Mouse (Mus musculus) liver, embryonic 12.5 days (tissue): ENCODE measurements at regions not wholly inside any gene's neighbourhood (a gene's known extent, or its start where the extent isn't known, plus 50 kb on each side); places are given as distances from the start of the nearest gene placed in this dataset.
A peak's percentile ranks its signal among the peaks of the same experiment; 100 is the strongest.

Experiments used
- ATAC-seq: fragments of 200-750 bp; cut with Nextera tagmentation; 2 replicates; pipeline ENCODE4 v1.8.0; 2017; ENCODE audit warnings: moderate number of reproducible peaks, mild to moderate bottlenecking, moderate library complexity
- H3K27ac ChIP-seq: fragments of 300-500 bp; sonication (generic); 2 replicates; pipeline ENCODE4 v1.5.1; 2016; ENCODE audit warnings: mild to moderate bottlenecking
- H3K27me3 ChIP-seq: fragments of 300-500 bp; sonication (generic); replicated peaks from 2 replicates; pipeline ENCODE4 v1.6.1; 2016; ENCODE audit warnings: mild to moderate bottlenecking, moderate library complexity
- H3K36me3 ChIP-seq: fragments of 300-500 bp; sonication (generic); 2 replicates; pipeline ENCODE4 v1.6.1; 2016; ENCODE audit warnings: mild to moderate bottlenecking, moderate library complexity
- H3K4me1 ChIP-seq: fragments of 300-500 bp; sonication (generic); 2 replicates; pipeline ENCODE4 v1.6.1; 2016
- H3K4me2 ChIP-seq: fragments of 300-500 bp; sonication (generic); 2 replicates; pipeline ENCODE4 v1.6.1; 2016; ENCODE audit warnings: mild to moderate bottlenecking, moderate library complexity
- H3K4me3 ChIP-seq: fragments of 300-500 bp; sonication (generic); 2 replicates; pipeline ENCODE4 v1.5.1; 2016; ENCODE audit warnings: mild to moderate bottlenecking, moderate library complexity
- H3K9ac ChIP-seq: fragments of 300-500 bp; sonication (generic); 2 replicates; pipeline ENCODE4 v1.6.1; 2016; ENCODE audit warnings: mild to moderate bottlenecking, moderate library complexity
- H3K9me3 ChIP-seq: fragments of 300-500 bp; sonication (generic); replicated peaks from 2 replicates; pipeline ENCODE4 v1.6.1; 2016; ENCODE audit warnings: mild to moderate bottlenecking, moderate library complexity
- WGBS: fragments of 180-500 bp; shearing (Covaris S2); methylation state at CpG from one replicate; pipeline ENCODE4 v1.1.7; 2016; ENCODE audit not compliant: insufficient replicate concordance; 5-methylcytosine and 5-hydroxymethylcytosine counted together

DNA sequence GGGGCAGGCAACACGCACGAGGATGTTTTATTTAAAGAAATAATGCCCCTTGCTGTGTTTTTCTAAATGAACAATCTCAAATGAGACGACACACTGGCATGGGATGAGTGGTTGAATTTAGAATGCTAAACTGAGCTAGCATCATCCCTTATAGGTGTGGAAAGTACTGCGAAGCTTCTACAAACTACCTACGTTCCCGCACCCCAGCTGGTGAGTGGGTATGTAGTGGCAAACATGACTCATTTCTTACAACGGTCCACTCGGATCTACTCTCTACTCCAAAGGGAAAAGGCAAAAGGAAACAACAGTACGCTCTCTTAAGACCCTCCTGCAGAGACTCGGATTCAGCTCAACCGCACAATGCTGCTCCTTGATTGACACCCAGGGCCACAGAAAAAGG, 167.2 kb downstream of the Dad1 start:
- Histone ChIP-seq H3K4me3 (no peak overlapping the region), H3K4me1 (peaks cover 4% of the 10 kb centered on the region; the same call in 1 of the 2 replicates), H3K9me3 (no peaks in the 10 kb centered on the region), H3K27me3 (peaks cover 9% of the 10 kb centered on the region; the same call in 1 of the 2 replicates), H3K4me2 (no peak overlapping the region), H3K27ac (no peak overlapping the region), H3K9ac (no peak overlapping the region), H3K36me3 (no peaks in the 10 kb centered on the region)
- 79% methylated on average over 11 of the region's 11 CpGs for WGBS
- ATAC-seq = no peak

DNA sequence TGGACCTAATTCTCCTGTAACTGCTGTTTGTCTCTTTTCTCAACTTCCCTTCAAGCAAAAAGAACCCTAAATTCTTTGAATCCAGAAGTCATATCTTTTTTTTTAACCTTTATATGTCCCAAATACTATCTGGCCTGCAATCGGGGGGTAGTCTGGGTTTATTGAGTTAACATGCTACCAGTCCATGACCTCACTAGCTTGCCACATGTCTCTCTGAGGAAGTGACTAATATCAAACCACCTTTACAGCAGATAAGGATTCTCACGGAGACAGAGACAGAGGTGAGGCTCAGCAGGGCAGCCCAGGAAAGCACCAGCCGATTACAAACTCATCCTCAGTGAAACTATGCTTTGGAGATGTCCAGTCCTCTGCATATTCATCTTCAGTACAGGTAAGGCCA, 179.2 kb downstream of the Dad1 start:
- Histone ChIP-seq H3K36me3 (no peaks in the 10 kb centered on the region), H3K4me3 (no peak overlapping the region), H3K27me3 (no peaks in the 10 kb centered on the region; the same call in 1 of the 2 replicates), H3K9ac (no peak overlapping the region), H3K4me1 (peaks cover 53% of the 10 kb centered on the region), H3K9me3 (no peaks in the 10 kb centered on the region), H3K4me2 (no peak overlapping the region), H3K27ac (no peak overlapping the region)
- ATAC-seq = no peak
- WGBS = 31% methylated on average over 3 of the region's 3 CpGs

DNA sequence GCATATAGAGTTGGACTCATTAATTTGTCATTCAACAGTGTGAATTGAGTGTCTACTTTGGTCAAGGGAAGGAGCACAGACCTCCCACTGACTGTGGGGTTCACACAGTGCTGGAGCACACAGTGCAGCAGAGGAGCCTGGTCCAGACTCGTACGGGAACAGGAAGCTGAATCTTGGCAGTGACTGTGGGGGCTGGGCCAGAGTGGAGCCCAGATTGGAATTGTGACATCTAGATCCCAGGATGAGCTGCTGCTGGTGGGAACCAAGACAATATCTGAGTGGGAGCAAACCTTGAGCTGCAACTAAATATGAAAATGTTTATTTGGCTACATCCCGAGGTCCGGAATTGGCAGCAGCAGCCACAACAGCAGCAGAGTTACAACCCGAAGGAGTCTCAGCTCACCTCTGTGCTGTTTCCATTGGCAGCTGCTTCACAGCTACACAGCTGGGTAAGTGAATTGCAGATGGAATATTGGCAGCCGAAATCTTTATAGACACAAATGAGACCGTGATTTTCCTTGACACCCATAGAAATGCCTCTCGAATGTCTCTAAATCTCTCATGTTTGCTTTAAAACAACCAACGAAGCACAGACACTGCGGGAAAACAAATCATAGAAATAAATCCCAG, 181.5 kb downstream of the Dad1 start:
- H3K4me3 ChIP-seq = no peak overlapping the region
- 64% methylated on average over 10 of the region's 10 CpGs for WGBS
- no peaks in the 10 kb centered on the region for H3K36me3 ChIP-seq
- H3K27ac ChIP-seq = no peak overlapping the region
- no peak overlapping the region for H3K4me2 ChIP-seq
- H3K4me1 ChIP-seq = peaks cover 75% of the 10 kb centered on the region
- H3K9me3 ChIP-seq = no peaks in the 10 kb centered on the region
- no peak overlapping the region for H3K9ac ChIP-seq
- no peak for ATAC-seq
- H3K27me3 ChIP-seq = no peaks in the 10 kb centered on the region; the same call in 1 of the 2 replicates

DNA sequence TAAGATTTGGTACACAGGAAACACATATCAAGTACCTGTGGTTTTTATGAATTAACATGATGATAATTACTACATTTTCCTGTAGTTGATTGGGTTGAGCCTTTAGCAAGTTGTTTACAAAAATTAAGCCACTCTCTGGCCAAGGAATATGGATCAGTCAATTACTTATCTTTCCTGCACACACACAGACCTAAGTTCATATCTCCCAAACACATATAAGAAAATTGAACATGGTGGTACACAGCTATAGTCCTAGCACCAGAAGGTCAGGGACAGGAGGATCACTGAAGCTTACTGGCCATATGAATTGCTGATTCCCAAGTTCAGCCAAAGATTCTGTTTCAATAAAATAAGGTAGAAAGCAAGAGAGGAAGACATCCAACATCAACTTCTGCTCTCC, 183.7 kb downstream of the Dad1 start:
- peak; percentile 90 for ATAC-seq
- H3K4me2 ChIP-seq = peak overlapping the region; percentile 8; the same call in 1 of the 2 replicates

DNA sequence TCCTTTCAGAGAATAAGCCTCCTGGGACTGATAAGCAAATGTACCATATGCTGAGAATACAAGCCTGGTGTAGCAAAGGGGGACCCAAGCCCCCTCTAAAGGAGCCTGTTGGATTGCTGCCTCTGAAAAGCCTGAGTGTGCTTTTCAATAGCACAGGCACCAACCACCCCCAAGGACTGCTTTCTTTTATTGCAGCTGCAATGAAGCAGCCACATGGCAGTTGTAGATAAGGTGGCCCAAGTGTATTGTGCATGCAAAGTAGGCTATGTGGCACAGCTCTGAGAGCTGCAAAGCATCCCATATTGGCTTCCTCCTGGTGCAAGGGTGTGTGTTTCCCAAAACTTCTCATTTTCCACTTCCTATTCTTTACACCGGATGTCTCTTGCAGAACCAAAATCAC, 185.2 kb downstream of the Dad1 start:
- 53% methylated on average over 1 of the region's 1 CpGs for WGBS
- Histone ChIP-seq H3K27ac (peak overlapping the region; percentile 10; the same call in 1 of the 2 replicates), H3K4me2 (peak overlapping the region; percentile 24)

More for the DNA sequence above, 183.7 kb downstream of the Dad1 start:
- H3K27me3 ChIP-seq = no peaks in the 10 kb centered on the region; the same call in 1 of the 2 replicates
- H3K36me3 ChIP-seq = no peaks in the 10 kb centered on the region
- H3K4me1 ChIP-seq = peaks cover 71% of the 10 kb centered on the region
- no peak overlapping the region for H3K9ac ChIP-seq
- peak overlapping the region; percentile 66; the same call in 1 of the 2 replicates for H3K27ac ChIP-seq
- no peak overlapping the region for H3K4me3 ChIP-seq
- H3K9me3 ChIP-seq = no peaks in the 10 kb centered on the region

DNA sequence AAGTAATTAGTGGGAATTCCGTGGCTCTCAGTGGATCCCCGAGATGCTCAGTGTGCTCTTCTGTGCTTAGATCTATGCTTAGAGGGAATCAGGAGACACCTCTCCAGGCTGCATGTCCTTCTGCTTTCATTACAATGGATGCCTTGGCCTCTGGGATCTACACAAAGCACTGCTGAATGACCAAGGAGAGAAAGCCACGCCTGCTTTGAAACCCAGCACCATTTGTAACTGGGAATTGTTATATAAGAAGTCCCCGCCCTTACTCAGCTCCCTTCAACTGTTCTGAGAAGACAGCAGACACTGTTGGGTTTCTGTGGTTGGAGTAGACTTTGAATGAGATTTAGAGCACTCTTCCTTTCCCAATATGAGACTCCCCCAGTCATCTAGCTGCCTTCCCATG, 188.4 kb downstream of the Dad1 start:
- no peaks in the 10 kb centered on the region for H3K9me3 ChIP-seq
- H3K4me3 ChIP-seq = no peak overlapping the region
- peaks cover 50% of the 10 kb centered on the region for H3K4me1 ChIP-seq
- no peak overlapping the region for H3K9ac ChIP-seq
- H3K36me3 ChIP-seq = no peaks in the 10 kb centered on the region
- no peak overlapping the region for H3K27ac ChIP-seq
- H3K4me2 ChIP-seq = no peak overlapping the region
- H3K27me3 ChIP-seq = peaks cover 34% of the 10 kb centered on the region
- WGBS = 66% methylated on average over 4 of the region's 4 CpGs
- ATAC-seq = no peak

More for the DNA sequence above, 185.2 kb downstream of the Dad1 start:
- H3K9ac ChIP-seq = no peak overlapping the region
- H3K27me3 ChIP-seq = peaks cover 6% of the 10 kb centered on the region; the same call in 1 of the 2 replicates
- no peaks in the 10 kb centered on the region for H3K36me3 ChIP-seq
- H3K4me3 ChIP-seq = no peak overlapping the region
- H3K9me3 ChIP-seq = no peaks in the 10 kb centered on the region
- peak; percentile 83 for ATAC-seq
- peaks cover 75% of the 10 kb centered on the region for H3K4me1 ChIP-seq

DNA sequence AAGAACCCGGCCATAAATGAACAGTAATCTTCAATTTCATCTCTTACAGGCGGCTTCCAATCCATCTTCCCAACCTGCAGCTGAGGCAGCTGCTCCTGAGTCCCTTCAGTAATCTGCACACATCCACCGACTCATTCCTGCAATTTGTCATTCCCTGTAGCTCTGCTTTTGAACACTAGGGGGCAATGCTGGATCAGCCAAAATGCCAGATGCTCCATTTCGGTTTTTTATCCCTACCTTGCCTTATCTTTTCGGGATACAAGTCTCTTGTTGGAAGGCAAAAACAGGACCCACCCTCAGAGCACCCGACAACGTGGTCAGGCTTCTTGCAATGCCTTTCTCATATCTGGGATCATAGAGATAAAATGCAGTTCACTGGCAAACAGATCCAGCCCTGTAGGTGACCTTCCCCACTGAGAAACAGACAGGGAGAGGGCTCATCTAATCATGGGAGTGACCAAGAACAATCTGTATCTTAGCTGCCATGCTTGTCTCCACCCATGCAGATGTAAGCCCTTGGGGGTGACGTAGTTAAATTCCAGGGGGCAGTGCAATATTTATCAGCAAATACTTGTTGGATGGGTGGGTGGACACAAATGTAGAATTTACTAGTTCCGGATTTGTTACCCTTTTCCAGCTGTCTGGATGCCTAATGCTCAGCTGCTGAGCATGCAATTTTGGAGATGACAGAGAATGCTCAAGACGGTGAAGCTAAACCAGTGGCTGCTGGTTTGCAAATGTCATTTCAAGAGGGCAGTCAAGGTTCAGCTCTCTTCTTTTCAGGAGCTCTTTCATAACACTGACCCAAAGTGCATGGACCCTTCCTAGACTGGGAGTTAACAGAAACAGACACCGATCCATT, 189.1 kb downstream of the Dad1 start:
- peaks cover 43% of the 10 kb centered on the region for H3K4me1 ChIP-seq
- H3K4me2 ChIP-seq = peak overlapping the region; percentile 44
- no peaks in the 10 kb centered on the region for H3K36me3 ChIP-seq
- no peak overlapping the region for H3K9ac ChIP-seq
- H3K4me3 ChIP-seq = no peak overlapping the region
- H3K27ac ChIP-seq = no peak overlapping the region
- peak; percentile 75 for ATAC-seq
- WGBS = 22% methylated on average over 11 of the region's 11 CpGs
- H3K27me3 ChIP-seq = peaks cover 34% of the 10 kb centered on the region
- H3K9me3 ChIP-seq = no peaks in the 10 kb centered on the region

DNA sequence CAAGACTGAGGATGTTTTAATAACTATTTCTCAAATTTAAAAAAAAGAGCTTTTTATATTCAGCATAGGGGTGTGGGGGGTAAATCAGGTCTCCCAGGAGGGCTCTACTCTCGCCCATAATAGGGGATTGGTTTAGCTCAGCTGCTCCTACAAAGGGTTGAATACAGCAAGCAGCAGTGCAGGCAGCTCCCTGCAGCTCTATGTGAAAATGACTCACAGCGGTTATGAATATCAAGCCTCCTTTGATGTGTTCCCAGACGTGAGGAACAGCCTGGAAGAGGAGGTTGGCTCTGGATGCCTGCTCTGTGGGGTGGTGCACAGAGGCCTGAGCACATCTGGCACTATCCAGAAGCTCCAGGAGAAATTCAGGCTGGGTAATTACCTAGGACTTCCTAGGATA, 192.3 kb downstream of the Dad1 start:
- no peak overlapping the region for H3K9ac ChIP-seq
- 48% methylated on average over 3 of the region's 3 CpGs for WGBS
- peaks cover 20% of the 10 kb centered on the region for H3K4me1 ChIP-seq
- H3K9me3 ChIP-seq = no peaks in the 10 kb centered on the region
- H3K4me2 ChIP-seq = no peak overlapping the region
- no peak for ATAC-seq
- peaks cover 38% of the 10 kb centered on the region for H3K27me3 ChIP-seq
- no peak overlapping the region for H3K27ac ChIP-seq
- H3K36me3 ChIP-seq = no peaks in the 10 kb centered on the region
- H3K4me3 ChIP-seq = no peak overlapping the region

DNA sequence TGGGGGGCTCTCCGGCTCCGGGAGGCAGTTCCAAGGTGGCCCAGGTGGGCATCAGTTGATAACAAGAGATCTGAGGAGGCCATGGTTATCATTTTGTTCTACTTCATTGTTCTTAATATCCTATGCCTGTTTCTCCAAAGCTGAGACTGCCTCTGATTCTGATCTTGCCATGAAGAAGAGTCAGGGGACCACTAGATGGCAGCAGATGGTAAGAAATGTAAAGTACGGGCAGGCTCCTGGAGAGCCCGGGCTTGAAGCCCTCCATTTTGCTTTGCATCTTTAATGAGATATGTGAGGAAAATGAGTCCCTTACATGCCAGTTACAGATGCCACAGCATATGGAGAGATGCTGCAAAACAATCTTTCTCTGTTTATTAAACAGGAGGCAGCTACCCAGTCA, 194.1 kb downstream of the Dad1 start:
- no peaks in the 10 kb centered on the region for H3K9me3 ChIP-seq
- no peak overlapping the region for H3K9ac ChIP-seq
- WGBS = 15% methylated on average over 4 of the region's 4 CpGs
- H3K4me1 ChIP-seq = peaks cover 10% of the 10 kb centered on the region
- H3K36me3 ChIP-seq = no peaks in the 10 kb centered on the region
- no peak overlapping the region for H3K4me3 ChIP-seq
- no peak overlapping the region for H3K27ac ChIP-seq
- no peak for ATAC-seq
- no peak overlapping the region for H3K4me2 ChIP-seq
- peaks cover 41% of the 10 kb centered on the region for H3K27me3 ChIP-seq

DNA sequence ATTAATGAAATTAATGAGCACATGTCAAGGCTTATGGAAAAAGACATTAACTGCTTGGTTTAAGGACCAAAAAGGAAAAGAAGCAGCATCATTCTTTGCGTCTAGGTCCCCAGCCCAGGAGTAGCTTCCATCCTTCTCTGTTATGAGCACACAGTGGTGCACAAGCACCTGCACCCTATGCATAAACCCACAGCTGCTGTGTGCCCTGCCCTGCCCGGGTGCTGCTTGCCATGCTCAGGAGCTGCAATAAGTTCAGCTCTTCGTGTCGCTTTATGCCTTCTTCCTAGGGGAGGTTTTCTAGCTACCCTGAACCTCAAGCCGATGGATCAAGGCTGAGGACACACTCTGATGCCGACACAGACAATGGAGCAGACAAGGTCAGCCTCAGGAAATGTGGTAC, 194.8 kb downstream of the Dad1 start:
- ATAC-seq = no peak
- WGBS = 72% methylated on average over 6 of the region's 6 CpGs
- H3K4me3 ChIP-seq = no peak overlapping the region
- H3K27me3 ChIP-seq = peaks cover 42% of the 10 kb centered on the region
- peaks cover 3% of the 10 kb centered on the region for H3K4me1 ChIP-seq
- H3K4me2 ChIP-seq = no peak overlapping the region
- no peaks in the 10 kb centered on the region for H3K36me3 ChIP-seq
- H3K9ac ChIP-seq = no peak overlapping the region
- H3K9me3 ChIP-seq = no peaks in the 10 kb centered on the region
- no peak overlapping the region for H3K27ac ChIP-seq

DNA sequence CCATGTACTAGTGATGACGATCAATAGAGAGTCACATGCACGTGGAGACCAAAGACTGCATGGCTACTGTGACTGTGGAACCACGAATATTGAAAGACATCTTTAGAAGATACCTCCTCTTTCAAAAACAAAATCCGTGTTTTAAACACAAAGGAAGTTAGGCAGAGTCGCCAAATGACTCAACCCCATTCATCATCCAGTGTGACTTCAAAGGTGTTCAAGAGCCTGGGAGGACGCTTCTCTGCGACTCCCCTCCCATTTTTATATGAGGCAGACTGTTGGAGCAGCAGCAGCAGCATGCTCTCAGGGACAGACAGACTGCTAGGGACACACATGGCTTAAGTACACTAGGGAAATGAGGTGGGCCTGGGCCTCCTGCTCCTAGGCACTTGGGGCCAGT, 197.2 kb downstream of the Dad1 start:
- Histone ChIP-seq H3K27me3 (peaks cover 20% of the 10 kb centered on the region; the same call in 1 of the 2 replicates), H3K4me3 (no peak overlapping the region), H3K36me3 (no peaks in the 10 kb centered on the region), H3K4me1 (no peaks in the 10 kb centered on the region), H3K9ac (no peak overlapping the region), H3K4me2 (no peak overlapping the region), H3K9me3 (no peaks in the 10 kb centered on the region), H3K27ac (no peak overlapping the region)
- no peak for ATAC-seq
- 62% methylated on average over 7 of the region's 7 CpGs for WGBS

DNA sequence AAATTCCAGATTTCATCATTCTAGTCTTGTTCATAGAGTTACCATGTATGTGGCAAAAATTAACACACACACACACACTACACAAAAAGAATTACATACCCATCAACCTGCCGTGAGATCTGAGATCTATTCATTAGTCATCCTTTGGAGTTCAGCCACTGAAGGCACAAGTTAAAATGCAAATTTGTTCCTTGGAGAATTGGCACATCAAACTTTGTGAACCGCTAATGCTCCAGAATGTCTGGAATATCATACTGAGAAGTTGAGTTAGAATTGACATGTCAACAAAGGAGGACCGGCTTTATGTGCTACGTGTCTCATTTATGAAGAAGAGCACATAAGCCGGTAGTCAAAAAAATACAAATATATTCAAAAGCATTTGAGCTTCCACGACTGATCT, 198.5 kb downstream of the Dad1 start:
- H3K4me2 ChIP-seq = no peak overlapping the region
- no peaks in the 10 kb centered on the region for H3K36me3 ChIP-seq
- H3K4me3 ChIP-seq = no peak overlapping the region
- H3K9ac ChIP-seq = no peak overlapping the region
- 71% methylated on average over 6 of the region's 6 CpGs for WGBS
- H3K27ac ChIP-seq = no peak overlapping the region
- 0 out of 2 replicates have a peak, but pooled peaks cover 11% of the 10 kb centered on the region for H3K27me3 ChIP-seq
- no peaks in the 10 kb centered on the region for H3K9me3 ChIP-seq
- H3K4me1 ChIP-seq = no peaks in the 10 kb centered on the region
- ATAC-seq = no peak
